Mouse (Mus musculus) embryonic facial prominence, embryonic 13.5 days (tissue): ENCODE results near the gene Ltc4s. TPM values are rescaled to one million over a fixed set of nuclear protein-coding genes. Genes with fewer than 3 reads are reported as not detected.

Source experiments
- ATAC-seq: fragments of 200-750 bp; cut with Nextera tagmentation; 2 replicates; pipeline ENCODE4 v1.8.0; 2017; ENCODE audit warnings: low read depth; ENCODE audit not compliant: insufficient number of reproducible peaks, insufficient read depth, low FRiP score, low TSS enrichment
- H3K27ac ChIP-seq: fragments of 300-500 bp; sonication (generic); 2 replicates; pipeline ENCODE4 v1.5.1; 2015; ENCODE audit warnings: moderate library complexity, mild to moderate bottlenecking, inconsistent platforms
- H3K27me3 ChIP-seq: fragments of 300-500 bp; sonication (generic); 2 replicates; pipeline ENCODE4 v1.6.1; 2015; ENCODE audit warnings: mild to moderate bottlenecking, inconsistent platforms
- H3K36me3 ChIP-seq: fragments of 300-500 bp; sonication (generic); 2 replicates; pipeline ENCODE4 v1.6.1; 2015; ENCODE audit warnings: mild to moderate bottlenecking, inconsistent platforms
- H3K4me1 ChIP-seq: fragments of 300-500 bp; sonication (generic); 2 replicates; pipeline ENCODE4 v1.6.1; 2015; ENCODE audit warnings: inconsistent platforms
- H3K4me2 ChIP-seq: fragments of 300-500 bp; sonication (generic); 2 replicates; pipeline ENCODE4 v1.6.1; 2015; ENCODE audit warnings: moderate library complexity, mild to moderate bottlenecking, inconsistent platforms
- H3K4me3 ChIP-seq: fragments of 300-500 bp; sonication (generic); 2 replicates; pipeline ENCODE4 v1.5.1; 2015; ENCODE audit warnings: mild to moderate bottlenecking, inconsistent platforms
- H3K9ac ChIP-seq: fragments of 300-500 bp; sonication (generic); 2 replicates; pipeline ENCODE4 v1.6.1; 2015; ENCODE audit warnings: mild to moderate bottlenecking, inconsistent platforms
- H3K9me3 ChIP-seq: fragments of 300-500 bp; sonication (generic); 2 replicates; pipeline ENCODE4 v1.6.1; 2016; ENCODE audit warnings: inconsistent platforms
- WGBS: fragments of 180-500 bp; shearing (Covaris S2); methylation state at CpG from one replicate; pipeline ENCODE4 v1.1.7; 2015; ENCODE audit warnings: mixed read lengths; 5-methylcytosine and 5-hydroxymethylcytosine counted together
- microRNA-seq: library from miRNA; unstranded; fragments of <30 nt; microRNA quantifications from one replicate; pipeline ENCODE4, GENCODE M21; 2016
- polyA plus RNA-seq: library from polyadenylated mRNA; unstranded; fragments of >200 nt; fragmentation: Nextera tagmentation; extraction: Ambion mirVana; gene quantifications from 2 replicates; pipeline ENCODE4 v1.2.1, GENCODE M21; 2015

Ltc4s gene
- polyA plus RNA-seq, 1 experiment from 2014 or later: 1.8 TPM

DNA sequence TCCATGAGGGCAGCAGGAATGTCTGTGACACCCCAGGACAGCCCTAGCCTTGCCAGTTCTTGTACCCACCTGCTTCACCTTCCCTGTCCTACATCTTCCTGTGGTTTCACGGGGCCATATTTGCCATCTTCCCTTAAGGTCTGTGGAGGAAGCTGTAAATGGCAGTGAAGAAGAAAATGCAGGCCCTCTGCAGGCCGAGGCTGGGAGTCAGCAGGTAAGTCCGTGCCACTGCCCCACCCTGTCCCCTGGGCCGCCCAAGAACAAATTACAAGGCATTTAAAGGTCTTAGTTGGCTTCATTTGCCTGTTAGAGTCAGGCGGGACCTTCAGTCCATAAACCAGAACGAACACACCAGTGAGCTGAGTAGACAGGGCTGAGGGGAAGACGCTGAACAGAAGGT, 44.3 kb downstream of the Ltc4s start:
- H3K4me3 ChIP-seq: no peak overlapping the region
- H3K36me3 ChIP-seq: peaks cover 33% of the 10 kb centered on the region
- 76% methylated on average over 7 of the region's 7 CpGs for whole genome bisulfite sequencing
- H3K9me3 ChIP-seq: no peaks in the 10 kb centered on the region
- no peak overlapping the region for H3K4me2 ChIP-seq
- no peaks in the 10 kb centered on the region for H3K27me3 ChIP-seq
- no peaks in the 10 kb centered on the region for H3K4me1 ChIP-seq
- ATAC-seq: no peak
- no peak overlapping the region for H3K27ac ChIP-seq
- H3K9ac ChIP-seq: no peak overlapping the region

DNA sequence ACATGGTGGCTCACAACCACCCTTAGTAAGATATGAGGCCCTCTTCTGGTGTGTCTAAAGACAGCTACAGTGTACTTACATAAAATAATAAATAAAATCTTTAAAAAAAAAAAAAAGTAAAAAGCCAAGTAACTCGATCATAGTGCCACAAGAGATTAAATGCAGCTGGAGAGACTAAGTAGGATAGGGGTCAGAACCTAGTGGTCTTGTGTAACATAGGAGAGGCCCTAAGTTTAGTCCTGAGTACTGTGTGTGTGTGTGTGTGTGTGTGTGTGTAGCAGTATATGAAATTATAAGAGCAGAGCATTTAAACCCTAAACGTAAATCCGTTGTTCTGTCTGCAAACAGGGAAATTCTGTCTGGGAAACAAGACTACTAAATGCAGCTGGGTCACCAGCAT, 46.1 kb downstream of the Ltc4s start:
- H3K36me3 ChIP-seq: peaks cover 26% of the 10 kb centered on the region
- no peaks in the 10 kb centered on the region for H3K27me3 ChIP-seq
- no peak overlapping the region for H3K27ac ChIP-seq
- H3K4me3 ChIP-seq: no peak overlapping the region
- no peak overlapping the region for H3K9ac ChIP-seq
- ATAC-seq: no peak
- H3K4me2 ChIP-seq: no peak overlapping the region
- no peaks in the 10 kb centered on the region for H3K4me1 ChIP-seq
- 70% methylated on average over 3 of the region's 3 CpGs for WGBS
- no peaks in the 10 kb centered on the region for H3K9me3 ChIP-seq

- no peak overlapping the region for H3K4me2 ChIP-seq
- no peaks in the 10 kb centered on the region for H3K27me3 ChIP-seq
- no peak for ATAC-seq
- WGBS: 85% methylated on average over 4 of the region's 4 CpGs
- H3K27ac ChIP-seq: no peak overlapping the region
- no peaks in the 10 kb centered on the region for H3K9me3 ChIP-seq
- H3K9ac ChIP-seq: no peak overlapping the region
- peaks cover 14% of the 10 kb centered on the region; the same call in 1 of the 2 replicates for H3K36me3 ChIP-seq
- no peaks in the 10 kb centered on the region for H3K4me1 ChIP-seq
- no peak overlapping the region for H3K4me3 ChIP-seq
Observed at GRCm38 (mm10) chr11:50190362-50190761, 48.1 kb downstream of the Ltc4s start.

GRCm38 (mm10) chr11:50188682-50189081, 49.7 kb downstream of the Ltc4s start:
- Histone ChIP-seq H3K4me2 (no peak overlapping the region), H3K27ac (no peak overlapping the region), H3K4me3 (no peak overlapping the region), H3K9me3 (no peaks in the 10 kb centered on the region), H3K36me3 (peaks cover 12% of the 10 kb centered on the region; the same call in 1 of the 2 replicates), H3K4me1 (no peaks in the 10 kb centered on the region), H3K9ac (no peak overlapping the region), H3K27me3 (no peaks in the 10 kb centered on the region)
- WGBS: 87% methylated on average over 7 of the region's 7 CpGs
- ATAC-seq: no peak

Small RNA genes lying within 50 kb of the gene (microRNA-seq; reads per million reads assigned to microRNA genes)
- not detected for gene Mir6919

Other genes with a start within 250 kb of the Ltc4s start
- gene Rnf130, start 213.3 kb downstream of the Ltc4s start, polyA plus RNA-seq: 75.4 and 91.9 TPM in 2 replicates
- gene Tbc1d9b, start 107.2 kb downstream of the Ltc4s start, polyA plus RNA-seq: 44.9 and 47.8 TPM in 2 replicates
- gene Mrnip, start 64.2 kb downstream of the Ltc4s start, polyA plus RNA-seq: 18.0 and 22.9 TPM in 2 replicates
- 193 and 206 TPM in 2 replicates for gene Sqstm1, start 27.8 kb downstream of the Ltc4s start, polyA plus RNA-seq
- gene Mgat4b, start 27.7 kb downstream of the Ltc4s start, polyA plus RNA-seq: 15.8 and 21.5 TPM in 2 replicates
- gene Maml1, start 53.7 kb upstream of the Ltc4s start, polyA plus RNA-seq: 7.1 and 8.1 TPM in 2 replicates
- gene Canx, start 87.1 kb upstream of the Ltc4s start, polyA plus RNA-seq: 289 and 322 TPM in 2 replicates
- 0.52 and 0.54 TPM in 2 replicates for gene Cby3, start 115.8 kb upstream of the Ltc4s start, polyA plus RNA-seq
- 541 and 593 TPM in 2 replicates for gene Hnrnph1, start 138.4 kb upstream of the Ltc4s start, polyA plus RNA-seq
- gene Rufy1, start 192.5 kb upstream of the Ltc4s start, polyA plus RNA-seq: 25.3 and 28.2 TPM in 2 replicates